Mouse (Mus musculus) megakaryocyte, embryonic 14.5 days (primary cell): ENCODE results near the gene Lrrc75b. TPM values are rescaled to one million over a fixed set of nuclear protein-coding genes. Genes with fewer than 3 reads are reported as not detected.
"Not testable (repeated sequence)": the region's sequence is repeated elsewhere in the genome, so short reads cannot be mapped to it uniquely, and the experiment has no call there.

ENCODE experiments used
- H3K27me3 ChIP-seq: replicated peaks from 2 replicates; pipeline ENCODE3; 2012; ENCODE audit warnings: inconsistent platforms
- H3K36me3 ChIP-seq: replicated peaks from 2 replicates; pipeline ENCODE3; 2012; ENCODE audit warnings: low read length, inconsistent platforms, mixed read lengths
- H3K4me1 ChIP-seq: 2 replicates; pipeline ENCODE4 v1.6.1; 2012; ENCODE audit warnings: inconsistent platforms
- H3K4me3 ChIP-seq: replicated peaks from 2 replicates; pipeline ENCODE3; 2012; ENCODE audit warnings: moderate library complexity, mild to moderate bottlenecking, inconsistent platforms
- H3K9me3 ChIP-seq: 2 replicates; pipeline ENCODE4 v1.6.1; 2012; ENCODE audit warnings: inconsistent platforms
- FLI1 ChIP-seq: IDR thresholded peaks from 2 replicates; pipeline ENCODE4 v1.6.1; 2012; ENCODE audit warnings: low read length, inconsistent platforms, mixed read lengths
- GATA1 ChIP-seq: IDR thresholded peaks from 3 replicates; pipeline ENCODE4 v1.6.1; 2012; ENCODE audit warnings: mixed read lengths, low read length, inconsistent platforms, borderline replicate concordance
- polyA plus RNA-seq: library from polyadenylated mRNA; stranded (reverse); fragments of >175 nt; gene quantifications from 2 replicates; pipeline ENCODE4 v1.2.3, GENCODE M21; 2012; ENCODE audit warnings: low replicate concordance; ENCODE audit not compliant: insufficient read depth

The Lrrc75b gene
- polyA plus RNA-seq, 1 experiment = not detected

- Histone ChIP-seq H3K4me1 (peaks cover 75% of the 10 kb centered on the region), H3K36me3 (peaks cover 87% of the 10 kb centered on the region), H3K4me3 (no peak overlapping the region), H3K27me3 (no peaks in the 10 kb centered on the region), H3K9me3 (no peaks in the 10 kb centered on the region)
- TF ChIP-seq GATA1 = no peak
- no peak for TF ChIP-seq FLI1
Measured at GRCm38 (mm10) chr10:75511897-75512296, 48.2 kb downstream of the Lrrc75b start.

- no peaks in the 10 kb centered on the region for H3K9me3 ChIP-seq
- peaks cover 79% of the 10 kb centered on the region for H3K4me1 ChIP-seq
- no peaks in the 10 kb centered on the region for H3K27me3 ChIP-seq
- no peak for TF ChIP-seq FLI1
- TF ChIP-seq GATA1 = no peak
- H3K4me3 ChIP-seq = no peak overlapping the region
- H3K36me3 ChIP-seq = peaks cover 95% of the 10 kb centered on the region
Measured at GRCm38 (mm10) chr10:75511060-75511459, 49.1 kb downstream of the Lrrc75b start.

GRCm38 (mm10) chr10:75510446-75510845 lies 49.7 kb downstream of the Lrrc75b start:
- Histone ChIP-seq H3K4me3 (no peak overlapping the region), H3K9me3 (no peaks in the 10 kb centered on the region), H3K4me1 (peaks cover 78% of the 10 kb centered on the region), H3K27me3 (no peaks in the 10 kb centered on the region), H3K36me3 (peaks cover 91% of the 10 kb centered on the region)
- TF ChIP-seq FLI1 (no peak), GATA1 (no peak)

- peaks cover 61% of the 10 kb centered on the region for H3K4me1 ChIP-seq
- not testable (repeated sequence) for H3K4me3 ChIP-seq, H3K27me3 ChIP-seq, H3K9me3 ChIP-seq
- H3K36me3 ChIP-seq = peaks cover 77% of the 10 kb centered on the region
Measured at GRCm38 (mm10) chr10:75505928-75506327, 54.2 kb downstream of the Lrrc75b start.

GRCm38 (mm10) chr10:75505130-75505495 lies 55.0 kb downstream of the Lrrc75b start:
- Histone ChIP-seq H3K36me3 (peaks cover 74% of the 10 kb centered on the region), H3K4me3 (peak overlapping the region; percentile 47), H3K9me3 (no peaks in the 10 kb centered on the region), H3K4me1 (peaks cover 66% of the 10 kb centered on the region), H3K27me3 (no peaks in the 10 kb centered on the region)
- TF ChIP-seq FLI1 (no peak), GATA1 (no peak)

GRCm38 (mm10) chr10:75504234-75505129 lies 55.6 kb downstream of the Lrrc75b start:
- Histone ChIP-seq H3K9me3 (no peaks in the 10 kb centered on the region), H3K36me3 (peaks cover 68% of the 10 kb centered on the region), H3K27me3 (no peaks in the 10 kb centered on the region), H3K4me1 (peaks cover 66% of the 10 kb centered on the region), H3K4me3 (peak overlapping the region; percentile 69)
- no peak for TF ChIP-seq GATA1
- no peak for TF ChIP-seq FLI1

- no peak overlapping the region for H3K4me3 ChIP-seq
- no peak for TF ChIP-seq FLI1
- TF ChIP-seq GATA1 = no peak
- H3K36me3 ChIP-seq = peaks cover 60% of the 10 kb centered on the region
- H3K9me3 ChIP-seq = no peaks in the 10 kb centered on the region
- peaks cover 72% of the 10 kb centered on the region for H3K4me1 ChIP-seq
- H3K27me3 ChIP-seq = no peaks in the 10 kb centered on the region
Measured at GRCm38 (mm10) chr10:75503692-75504091, 56.4 kb downstream of the Lrrc75b start.

- H3K4me1 ChIP-seq = peaks cover 71% of the 10 kb centered on the region
- TF ChIP-seq FLI1 (no peak), GATA1 (no peak)
- no peaks in the 10 kb centered on the region for H3K27me3 ChIP-seq
- H3K36me3 ChIP-seq = peaks cover 42% of the 10 kb centered on the region
- H3K9me3 ChIP-seq = no peaks in the 10 kb centered on the region
- no peak overlapping the region for H3K4me3 ChIP-seq
Measured at GRCm38 (mm10) chr10:75501641-75502040, 58.5 kb downstream of the Lrrc75b start.

- TF ChIP-seq GATA1 (no peak; the same call in 2 of the 3 replicates), FLI1 (no peak)
- Histone ChIP-seq H3K4me3 (no peak overlapping the region), H3K36me3 (peaks cover 35% of the 10 kb centered on the region), H3K4me1 (peaks cover 66% of the 10 kb centered on the region), H3K27me3 (no peaks in the 10 kb centered on the region), H3K9me3 (no peaks in the 10 kb centered on the region)
Measured at GRCm38 (mm10) chr10:75500345-75500744, 59.8 kb downstream of the Lrrc75b start.

Other genes starting within 250 kb of the Lrrc75b start
- 10.7 and 16.9 TPM in 2 replicates for gene Adora2a, start 243.5 kb downstream of the Lrrc75b start, polyA plus RNA-seq
- not detected in 2 replicates for gene Upb1, start 159.2 kb downstream of the Lrrc75b start, polyA plus RNA-seq
- gene Snrpd3, start 42.8 kb downstream of the Lrrc75b start, polyA plus RNA-seq = 18.1 TPM in 1 of 2 replicates, not detected in the other
- 17.3 and 19.1 TPM in 2 replicates for gene Gucd1, start 42.4 kb downstream of the Lrrc75b start, polyA plus RNA-seq
- 0.84 TPM in 1 of 2 replicates, not detected in the other for gene Ggt1, start 1.3 kb upstream of the Lrrc75b start, polyA plus RNA-seq
- gene Ggt5, start 29.0 kb upstream of the Lrrc75b start, polyA plus RNA-seq = 4.5 and 13.7 TPM in 2 replicates
- gene Susd2, start 83.7 kb upstream of the Lrrc75b start, polyA plus RNA-seq = 0.17 TPM in 1 of 2 replicates, not detected in the other
- 31.2 and 49.1 TPM in 2 replicates for gene Cabin1, start 204.0 kb upstream of the Lrrc75b start, polyA plus RNA-seq
- 51.1 and 91.0 TPM in 2 replicates for gene Ddt, start 213.1 kb upstream of the Lrrc75b start, polyA plus RNA-seq
- gene Gm20441, start 220.6 kb upstream of the Lrrc75b start, polyA plus RNA-seq = not detected in 2 replicates
- 1.6 TPM in 1 of 2 replicates, not detected in the other for gene Gstt3, start 221.1 kb upstream of the Lrrc75b start, polyA plus RNA-seq
- 44.0 and 52.9 TPM in 2 replicates for gene Gstt1, start 238.3 kb upstream of the Lrrc75b start, polyA plus RNA-seq